Mouse (Mus musculus): Measurements from ENCODE around the gene Scn2b.

DNA sequence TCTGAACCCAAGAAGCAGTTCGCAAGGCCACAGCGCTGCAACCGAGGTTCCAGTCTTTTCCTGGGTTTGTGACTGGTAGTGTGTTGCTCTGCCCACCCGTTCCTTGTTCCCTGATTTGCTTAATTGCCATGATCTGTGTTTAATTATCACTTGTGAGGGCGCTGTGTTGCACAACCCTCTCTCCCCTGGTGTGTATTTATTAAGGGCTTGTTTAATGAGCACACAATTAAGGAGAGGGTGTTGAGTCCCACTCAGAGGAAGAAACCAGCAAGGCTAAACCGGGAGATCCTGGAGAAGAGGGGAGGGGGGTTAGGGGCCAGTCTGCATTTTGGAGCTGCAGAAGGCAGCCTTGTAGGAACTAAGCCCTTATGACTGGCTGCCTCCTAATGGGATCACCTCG is 23.4 kb downstream of the Scn2b start:
- no peak for TF ChIP-seq E2F4 (IDR thresholded peaks at IDR 0.05; ENCODE audit: insufficient read depth)
- TF ChIP-seq POLR2A (IDR thresholded peaks at IDR 0.05; ENCODE audit: insufficient read length, low read depth), result no peak
- TF ChIP-seq POLR2AphosphoS2 (IDR thresholded peaks at IDR 0.05; ENCODE audit: insufficient read length, low read depth), result no peak

All from myocyte (in vitro differentiated cells).